Mouse (Mus musculus): ENCODE data around the gene Shprh.
"Not testable (repeated sequence)": the region's sequence is repeated elsewhere in the genome, so short reads cannot be mapped to it uniquely, and the experiment has no call there.

GRCm38 (mm10) chr10:11205883-11206282 is 56.7 kb downstream of the Shprh start:
- TF ChIP-seq CTCF (IDR thresholded peaks at IDR 0.05; ENCODE audit: low read depth, low read length); POLR2A (IDR thresholded peaks at IDR 0.05; ENCODE audit: extremely low read depth, insufficient read depth, low read length): not testable (repeated sequence)
